Mouse (Mus musculus): ENCODE measurements at regions not wholly inside any gene's neighbourhood (a gene's known extent, or its start where the extent isn't known, plus 50 kb on each side); places are given as distances from the start of the nearest gene placed in this dataset.

GRCm38 (mm10) chr3:61285924-61286520 is 75.4 kb upstream of the Rap2b start:
- Histone ChIP-seq H3K4me3 (replicated peaks; ENCODE audit: low read depth, low read length) (no peak overlapping the region), H3K27ac (replicated peaks; ENCODE audit: low read depth, low read length) (no peak overlapping the region), H3K4me1 (ENCODE audit: control insufficient read depth, insufficient read depth, low read length) (no peaks in the 10 kb centered on the region), H3K36me3 (ENCODE audit: control insufficient read depth, insufficient read depth, low read length) (no peaks in the 10 kb centered on the region), H3K9me3 (ENCODE audit: control insufficient read depth, low read length) (no peaks in the 10 kb centered on the region), H3K9ac (replicated peaks; ENCODE audit: low read length) (no peak overlapping the region), H3K4me2 (ENCODE audit: low read length) (no peak overlapping the region), H3K27me3 (ENCODE audit: control insufficient read depth, insufficient read depth, low read length) (no peaks in the 10 kb centered on the region)
- DNase-seq (no peak), ATAC-seq (ENCODE audit: low FRiP score, low TSS enrichment) (no peak)
- WGBS: 65% methylated on average over 10 of the region's 10 CpGs

- no peak overlapping the region for H3K27ac ChIP-seq (replicated peaks; ENCODE audit: low read depth, low read length)
- ATAC-seq (ENCODE audit: low FRiP score, low TSS enrichment): no peak
- WGBS: 88% methylated on average over 1 of the region's 1 CpGs
Observed at GRCm38 (mm10) chr3:61288195-61288594, 73.2 kb upstream of the Rap2b start.

GRCm38 (mm10) chr3:61294855-61295254 is 66.6 kb upstream of the Rap2b start:
- no peak overlapping the region for H3K27ac ChIP-seq (replicated peaks; ENCODE audit: low read depth, low read length)
- H3K27me3 ChIP-seq (ENCODE audit: control insufficient read depth, insufficient read depth, low read length): no peaks in the 10 kb centered on the region
- H3K4me3 ChIP-seq (replicated peaks; ENCODE audit: low read depth, low read length): no peak overlapping the region
- no peaks in the 10 kb centered on the region for H3K4me1 ChIP-seq (ENCODE audit: control insufficient read depth, insufficient read depth, low read length)
- H3K36me3 ChIP-seq (ENCODE audit: control insufficient read depth, insufficient read depth, low read length): no peaks in the 10 kb centered on the region
- WGBS: 91% methylated on average over 6 of the region's 6 CpGs
- DNase-seq: no peak
- no peaks in the 10 kb centered on the region for H3K9me3 ChIP-seq (ENCODE audit: control insufficient read depth, low read length)
- no peak for ATAC-seq (ENCODE audit: low FRiP score, low TSS enrichment)
- no peak overlapping the region for H3K4me2 ChIP-seq (ENCODE audit: low read length)
- H3K9ac ChIP-seq (replicated peaks; ENCODE audit: low read length): no peak overlapping the region

More at GRCm38 (mm10) chr3:61288195-61288594, 73.2 kb upstream of the Rap2b start:
- no peaks in the 10 kb centered on the region for H3K27me3 ChIP-seq (ENCODE audit: control insufficient read depth, insufficient read depth, low read length)
- no peaks in the 10 kb centered on the region for H3K4me1 ChIP-seq (ENCODE audit: control insufficient read depth, insufficient read depth, low read length)
- no peak overlapping the region for H3K9ac ChIP-seq (replicated peaks; ENCODE audit: low read length)
- H3K9me3 ChIP-seq (ENCODE audit: control insufficient read depth, low read length): no peaks in the 10 kb centered on the region
- no peaks in the 10 kb centered on the region for H3K36me3 ChIP-seq (ENCODE audit: control insufficient read depth, insufficient read depth, low read length)
- no peak overlapping the region for H3K4me2 ChIP-seq (ENCODE audit: low read length)
- H3K4me3 ChIP-seq (replicated peaks; ENCODE audit: low read depth, low read length): no peak overlapping the region
- DNase-seq: no peak

GRCm38 (mm10) chr3:61297290-61297689 is 64.1 kb upstream of the Rap2b start:
- peak; percentile 35 for DNase-seq
- Histone ChIP-seq H3K9me3 (ENCODE audit: control insufficient read depth, low read length) (no peaks in the 10 kb centered on the region), H3K27me3 (ENCODE audit: control insufficient read depth, insufficient read depth, low read length) (no peaks in the 10 kb centered on the region), H3K36me3 (ENCODE audit: control insufficient read depth, insufficient read depth, low read length) (no peaks in the 10 kb centered on the region), H3K27ac (replicated peaks; ENCODE audit: low read depth, low read length) (no peak overlapping the region), H3K4me2 (ENCODE audit: low read length) (no peak overlapping the region), H3K4me1 (ENCODE audit: control insufficient read depth, insufficient read depth, low read length) (no peaks in the 10 kb centered on the region), H3K9ac (replicated peaks; ENCODE audit: low read length) (no peak overlapping the region), H3K4me3 (replicated peaks; ENCODE audit: low read depth, low read length) (no peak overlapping the region)
- WGBS: 52% methylated on average over 3 of the region's 3 CpGs
- ATAC-seq (ENCODE audit: low FRiP score, low TSS enrichment): no peak

DNA sequence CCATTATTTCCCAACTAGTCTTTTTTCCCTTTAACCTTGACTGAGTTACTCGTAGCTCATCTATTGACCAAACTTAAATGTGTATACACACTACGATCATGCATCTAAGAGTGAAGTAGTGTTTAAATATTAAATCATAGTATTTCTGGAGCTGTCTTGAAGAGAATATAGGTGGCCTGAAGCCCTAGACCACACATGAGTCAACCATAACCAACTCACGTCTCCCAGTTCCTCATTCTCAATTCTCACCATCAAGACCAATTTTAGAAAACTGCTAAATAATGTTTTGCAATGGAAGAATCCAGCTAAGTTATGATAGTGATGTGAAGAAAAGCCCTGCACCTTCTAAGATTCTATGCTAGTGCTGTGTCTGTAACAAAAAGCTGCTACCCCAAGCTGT is 59.2 kb upstream of the Rap2b start:
- WGBS: 94% methylated on average over 3 of the region's 3 CpGs

DNA sequence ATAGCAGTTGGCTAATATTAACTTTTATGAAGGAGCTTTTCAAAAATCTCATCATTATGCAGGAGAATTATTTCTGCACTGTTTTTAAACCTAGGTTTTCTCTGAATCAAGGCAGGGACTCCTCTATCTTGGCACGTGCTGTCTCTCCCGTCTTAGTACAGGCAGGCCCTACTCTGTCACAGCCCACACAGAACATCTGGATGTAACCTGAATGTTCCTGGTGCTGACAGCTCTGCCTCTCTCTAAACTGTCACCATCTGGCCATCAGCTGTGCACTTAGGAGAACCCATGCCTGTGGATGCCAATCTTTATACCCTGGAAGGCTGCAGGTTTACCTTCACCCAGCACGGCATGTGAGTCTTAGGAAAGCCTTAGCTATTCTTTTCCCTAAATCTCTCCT is 58.0 kb upstream of the Rap2b start:
- Histone ChIP-seq H3K27me3 (ENCODE audit: control insufficient read depth, insufficient read depth, low read length) (no peaks in the 10 kb centered on the region), H3K27ac (replicated peaks; ENCODE audit: low read depth, low read length) (no peak overlapping the region), H3K9me3 (ENCODE audit: control insufficient read depth, low read length) (no peaks in the 10 kb centered on the region), H3K4me2 (ENCODE audit: low read length) (no peak overlapping the region), H3K4me3 (replicated peaks; ENCODE audit: low read depth, low read length) (no peak overlapping the region), H3K36me3 (ENCODE audit: control insufficient read depth, insufficient read depth, low read length) (no peaks in the 10 kb centered on the region), H3K4me1 (ENCODE audit: control insufficient read depth, insufficient read depth, low read length) (no peaks in the 10 kb centered on the region), H3K9ac (replicated peaks; ENCODE audit: low read length) (no peak overlapping the region)
- WGBS: 93% methylated on average over 3 of the region's 3 CpGs
- DNase-seq (no peak), ATAC-seq (ENCODE audit: low FRiP score, low TSS enrichment) (no peak)

More for the DNA sequence above, 59.2 kb upstream of the Rap2b start:
- Histone ChIP-seq H3K27ac (replicated peaks; ENCODE audit: low read depth, low read length) (no peak overlapping the region), H3K36me3 (ENCODE audit: control insufficient read depth, insufficient read depth, low read length) (no peaks in the 10 kb centered on the region), H3K4me1 (ENCODE audit: control insufficient read depth, insufficient read depth, low read length) (no peaks in the 10 kb centered on the region), H3K4me3 (replicated peaks; ENCODE audit: low read depth, low read length) (no peak overlapping the region), H3K27me3 (ENCODE audit: control insufficient read depth, insufficient read depth, low read length) (no peaks in the 10 kb centered on the region), H3K9ac (replicated peaks; ENCODE audit: low read length) (no peak overlapping the region), H3K9me3 (ENCODE audit: control insufficient read depth, low read length) (no peaks in the 10 kb centered on the region), H3K4me2 (ENCODE audit: low read length) (no peak overlapping the region)
- DNase-seq: no peak
- no peak for ATAC-seq (ENCODE audit: low FRiP score, low TSS enrichment)

GRCm38 (mm10) chr3:61306306-61306705 is 55.1 kb upstream of the Rap2b start:
- ATAC-seq (ENCODE audit: low FRiP score, low TSS enrichment): no peak
- H3K36me3 ChIP-seq (ENCODE audit: control insufficient read depth, insufficient read depth, low read length): no peaks in the 10 kb centered on the region
- H3K4me3 ChIP-seq (replicated peaks; ENCODE audit: low read depth, low read length): no peak overlapping the region
- H3K9ac ChIP-seq (replicated peaks; ENCODE audit: low read length): no peak overlapping the region
- no peaks in the 10 kb centered on the region for H3K4me1 ChIP-seq (ENCODE audit: control insufficient read depth, insufficient read depth, low read length)
- H3K9me3 ChIP-seq (ENCODE audit: control insufficient read depth, low read length): no peaks in the 10 kb centered on the region
- H3K27ac ChIP-seq (replicated peaks; ENCODE audit: low read depth, low read length): no peak overlapping the region
- no peak for DNase-seq
- no peaks in the 10 kb centered on the region for H3K27me3 ChIP-seq (ENCODE audit: control insufficient read depth, insufficient read depth, low read length)
- no peak overlapping the region for H3K4me2 ChIP-seq (ENCODE audit: low read length)
- WGBS: 50% methylated on average over 2 of the region's 2 CpGs

DNA sequence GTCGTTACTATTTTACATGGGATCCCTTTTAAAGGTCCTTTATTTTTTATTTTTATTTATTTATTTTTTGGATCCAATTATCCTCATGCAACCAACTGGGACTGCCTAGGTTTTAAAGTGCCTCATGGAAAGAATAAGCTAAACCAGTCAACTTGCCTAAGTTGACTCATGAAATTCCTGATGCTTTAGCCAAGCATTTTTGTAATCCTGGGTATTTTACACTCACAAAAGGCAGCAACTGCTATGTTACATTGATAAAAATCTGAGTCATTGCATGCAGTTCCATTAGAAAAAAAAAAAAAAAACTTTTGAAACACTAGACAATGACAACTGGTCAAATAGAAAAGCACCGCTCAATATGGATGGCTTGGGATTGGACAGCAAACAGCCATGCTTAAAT is 52.7 kb upstream of the Rap2b start:
- Histone ChIP-seq H3K4me2 (ENCODE audit: low read length) (no peak overlapping the region), H3K9ac (replicated peaks; ENCODE audit: low read length) (no peak overlapping the region), H3K4me3 (replicated peaks; ENCODE audit: low read depth, low read length) (no peak overlapping the region), H3K9me3 (ENCODE audit: control insufficient read depth, low read length) (no peaks in the 10 kb centered on the region), H3K4me1 (ENCODE audit: control insufficient read depth, insufficient read depth, low read length) (no peaks in the 10 kb centered on the region), H3K27me3 (ENCODE audit: control insufficient read depth, insufficient read depth, low read length) (no peaks in the 10 kb centered on the region), H3K36me3 (ENCODE audit: control insufficient read depth, insufficient read depth, low read length) (no peaks in the 10 kb centered on the region), H3K27ac (replicated peaks; ENCODE audit: low read depth, low read length) (no peak overlapping the region)
- DNase-seq: no peak
- 97% methylated on average over 2 of the region's 2 CpGs for whole genome bisulfite sequencing
- ATAC-seq (ENCODE audit: low FRiP score, low TSS enrichment): no peak

DNA sequence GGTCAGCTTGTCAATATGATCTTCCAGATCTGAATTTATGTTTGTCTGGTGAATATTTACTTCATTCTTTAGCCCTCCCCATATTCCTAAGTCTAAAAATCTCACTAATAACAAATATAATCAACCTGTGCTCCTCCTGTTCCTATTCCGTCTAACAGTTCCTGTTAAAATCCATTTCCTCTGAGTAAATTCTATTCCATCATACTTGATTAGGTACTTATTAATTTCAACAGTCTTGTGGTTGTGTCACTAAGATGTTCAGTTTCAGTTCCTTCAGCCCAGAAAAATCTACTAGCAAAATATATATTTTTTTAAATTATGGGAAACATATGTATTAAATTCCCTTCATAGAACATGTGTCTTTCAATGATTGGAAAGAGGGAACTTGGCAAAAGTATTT is 52.2 kb upstream of the Rap2b start:
- Histone ChIP-seq H3K4me3 (replicated peaks; ENCODE audit: low read depth, low read length) (no peak overlapping the region), H3K9ac (replicated peaks; ENCODE audit: low read length) (no peak overlapping the region), H3K27me3 (ENCODE audit: control insufficient read depth, insufficient read depth, low read length) (no peaks in the 10 kb centered on the region), H3K36me3 (ENCODE audit: control insufficient read depth, insufficient read depth, low read length) (no peaks in the 10 kb centered on the region), H3K9me3 (ENCODE audit: control insufficient read depth, low read length) (no peaks in the 10 kb centered on the region), H3K27ac (replicated peaks; ENCODE audit: low read depth, low read length) (no peak overlapping the region), H3K4me2 (ENCODE audit: low read length) (no peak overlapping the region), H3K4me1 (ENCODE audit: control insufficient read depth, insufficient read depth, low read length) (no peaks in the 10 kb centered on the region)
- WGBS: 90% methylated on average over 1 of the region's 1 CpGs
- DNase-seq: no peak
- ATAC-seq (ENCODE audit: low FRiP score, low TSS enrichment): no peak

All from midbrain, embryonic 14.5 days (tissue).